Mouse (Mus musculus) neural tube, embryonic 15.5 days (tissue): Measurements from ENCODE around the gene Zfp748. TPM values are rescaled to one million over a fixed set of nuclear protein-coding genes. Genes with fewer than 3 reads are reported as not detected.

ENCODE experiments used
- polyA plus RNA-seq: library from polyadenylated mRNA; unstranded; fragments of >200 nt; fragmentation: Nextera tagmentation; extraction: Ambion mirVana; gene quantifications from 2 replicates; pipeline ENCODE4 v1.2.1, GENCODE M21; 2015

The Zfp748 gene
- polyA plus RNA-seq, 1 experiment from 2014 or later, result 13.2 TPM

Other genes with a start within 250 kb of the Zfp748 start
- 1.7 and 2.0 TPM in 2 replicates for gene Zfp457, start 247.3 kb downstream of the Zfp748 start, polyA plus RNA-seq
- gene Zfp595, start 221.3 kb downstream of the Zfp748 start, polyA plus RNA-seq, result 1.7 and 2.0 TPM in 2 replicates
- gene Gm28044, start 193.3 kb downstream of the Zfp748 start, polyA plus RNA-seq, result not detected in 2 replicates
- 0.56 and 0.77 TPM in 2 replicates for gene Zfp953, start 193.2 kb downstream of the Zfp748 start, polyA plus RNA-seq
- 0.27 TPM in 1 of 2 replicates, not detected in the other for gene Gm28041, start 178.1 kb downstream of the Zfp748 start, polyA plus RNA-seq
- 0.65 and 1.1 TPM in 2 replicates for gene Zfp456, start 178.0 kb downstream of the Zfp748 start, polyA plus RNA-seq
- gene Zfp429, start 154.0 kb downstream of the Zfp748 start, polyA plus RNA-seq, result 4.0 and 5.5 TPM in 2 replicates
- 0.50 and 1.6 TPM in 2 replicates for gene Zfp459, start 132.4 kb downstream of the Zfp748 start, polyA plus RNA-seq
- 5.1 and 7.6 TPM in 2 replicates for gene Zfp874a, start 102.2 kb downstream of the Zfp748 start, polyA plus RNA-seq
- 2.5 and 3.7 TPM in 2 replicates for gene Zfp874b, start 69.6 kb downstream of the Zfp748 start, polyA plus RNA-seq
- gene Zfp58, start 53.3 kb downstream of the Zfp748 start, polyA plus RNA-seq, result 10.4 and 11.2 TPM in 2 replicates
- not detected in 2 replicates for gene Gm26965, start 27.7 kb downstream of the Zfp748 start, polyA plus RNA-seq
- gene Zfp87, start 27.7 kb downstream of the Zfp748 start, polyA plus RNA-seq, result 30.4 and 37.0 TPM in 2 replicates
- 4.8 and 4.9 TPM in 2 replicates for gene Zfp729b, start 55.9 kb upstream of the Zfp748 start, polyA plus RNA-seq
- gene Gm49345, start 83.9 kb upstream of the Zfp748 start, polyA plus RNA-seq, result not detected in 2 replicates
- 2.9 and 3.4 TPM in 2 replicates for gene Zfp729a, start 84.0 kb upstream of the Zfp748 start, polyA plus RNA-seq
- gene Zfp738, start 133.2 kb upstream of the Zfp748 start, polyA plus RNA-seq, result 12.8 and 13.3 TPM in 2 replicates
- 8.2 and 8.5 TPM in 2 replicates for gene Zfp65, start 175.3 kb upstream of the Zfp748 start, polyA plus RNA-seq
- 6.5 and 8.1 TPM in 2 replicates for gene Zfp85, start 201.4 kb upstream of the Zfp748 start, polyA plus RNA-seq
- gene Zfp493, start 225.9 kb upstream of the Zfp748 start, polyA plus RNA-seq, result 3.6 and 3.7 TPM in 2 replicates